Mouse (Mus musculus) forebrain, embryonic 14.5 days (tissue): ENCODE results near the gene Pnldc1. TPM values are rescaled to one million over a fixed set of nuclear protein-coding genes. Genes with fewer than 3 reads are reported as not detected.

Experiments used
- ATAC-seq: fragments of 200-750 bp; cut with Nextera tagmentation; 2 replicates; pipeline ENCODE4 v1.8.0; 2017; ENCODE audit warnings: mild to moderate bottlenecking, moderate library complexity
- DNase-seq: peaks from one replicate; pipeline ENCODE4 v3.0.0-alpha.2; 2015; ENCODE audit warnings: low spot score
- H3K27ac ChIP-seq: fragments of 300-500 bp; sonication (generic); 2 replicates; pipeline ENCODE4 v1.5.1; 2014; ENCODE audit warnings: low read depth, mild to moderate bottlenecking, control low read depth, low read length, moderate library complexity
- H3K27me3 ChIP-seq: fragments of 300-500 bp; sonication (generic); replicated peaks from 2 replicates; pipeline ENCODE4 v1.6.1; 2014; ENCODE audit warnings: low read length, control low read depth, mixed read lengths; ENCODE audit not compliant: control insufficient read depth, insufficient read depth
- H3K36me3 ChIP-seq: fragments of 300-500 bp; sonication (generic); 2 replicates; pipeline ENCODE4 v1.6.1; 2014; ENCODE audit warnings: low read length, control low read depth; ENCODE audit not compliant: control insufficient read depth, insufficient read depth
- H3K4me1 ChIP-seq: fragments of 300-500 bp; sonication (generic); 2 replicates; pipeline ENCODE4 v1.6.1; 2014; ENCODE audit warnings: antibody characterized with exemption, low read length, control low read depth; ENCODE audit not compliant: control insufficient read depth, insufficient read depth
- H3K4me2 ChIP-seq: fragments of 300-500 bp; sonication (generic); 2 replicates; pipeline ENCODE4 v1.6.1; 2014; ENCODE audit warnings: mild to moderate bottlenecking, control low read depth, low read length
- H3K4me3 ChIP-seq: fragments of 300-500 bp; sonication (generic); 2 replicates; pipeline ENCODE4 v1.5.1; 2014; ENCODE audit warnings: low read depth, low read length, control low read depth
- H3K9ac ChIP-seq: fragments of 300-500 bp; sonication (generic); 2 replicates; pipeline ENCODE4 v1.6.1; 2014; ENCODE audit warnings: mild to moderate bottlenecking, low read length, control low read depth, moderate library complexity
- H3K9me3 ChIP-seq: fragments of 300-500 bp; sonication (generic); replicated peaks from 2 replicates; pipeline ENCODE4 v1.6.1; 2016; ENCODE audit warnings: low read length, control low read depth, mixed read lengths; ENCODE audit not compliant: control insufficient read depth
- WGBS: fragments of 180-500 bp; shearing (Covaris S2); extraction: QIAGEN DNeasy Blood & Tissue Kit; methylation state at CpG from one replicate; pipeline ENCODE4 v1.1.7; 2014; 5-methylcytosine and 5-hydroxymethylcytosine counted together
- polyA plus RNA-seq: library from polyadenylated mRNA; unstranded; fragments of >200 nt; fragmentation: Nextera tagmentation; extraction: Ambion mirVana; gene quantifications from 2 replicates; pipeline ENCODE4 v1.2.1, GENCODE M21; 2014

Pnldc1 gene
- polyA plus RNA-seq, 1 experiment from 2014 or later = 2.2 TPM

- no peak overlapping the region for H3K4me3 ChIP-seq
- DNase-seq (no peak), ATAC-seq (no peak)
- no peaks in the 10 kb centered on the region for H3K27me3 ChIP-seq
- no peaks in the 10 kb centered on the region for H3K36me3 ChIP-seq
- 58% methylated on average over 3 of the region's 3 CpGs for WGBS
- H3K4me1 ChIP-seq = no peaks in the 10 kb centered on the region
- no peak overlapping the region for H3K4me2 ChIP-seq
- H3K9me3 ChIP-seq = no peaks in the 10 kb centered on the region
- H3K27ac ChIP-seq = no peak overlapping the region
- no peak overlapping the region for H3K9ac ChIP-seq
Measured at GRCm38 (mm10) chr17:12857395-12857794, 52.6 kb downstream of the Pnldc1 start.

DNA sequence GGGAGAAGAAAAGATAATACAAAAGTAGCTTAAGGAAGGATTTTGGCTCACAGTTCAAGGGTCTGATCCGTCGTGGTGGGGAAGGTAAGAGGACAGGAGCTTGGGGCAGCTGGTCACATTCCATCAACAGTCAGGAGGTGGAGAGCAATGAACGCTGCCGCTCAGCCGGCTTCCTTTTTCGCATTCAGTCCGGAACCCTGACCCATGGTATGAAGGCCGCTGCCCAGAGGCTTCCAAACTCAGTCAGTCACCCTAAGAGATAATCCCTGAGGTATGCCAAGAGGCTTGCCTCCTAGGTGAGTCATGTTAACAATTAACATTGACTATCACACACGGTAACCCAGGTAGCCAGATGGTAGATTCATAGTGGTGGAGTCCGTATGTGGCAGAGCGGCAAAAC lies 55.6 kb downstream of the Pnldc1 start:
- Histone ChIP-seq H3K9ac (no peak overlapping the region), H3K4me3 (no peak overlapping the region), H3K4me1 (no peaks in the 10 kb centered on the region), H3K4me2 (no peak overlapping the region), H3K27ac (no peak overlapping the region), H3K9me3 (no peaks in the 10 kb centered on the region), H3K27me3 (no peaks in the 10 kb centered on the region), H3K36me3 (no peaks in the 10 kb centered on the region)
- no peak for ATAC-seq
- no peak for DNase-seq
- WGBS = 94% methylated on average over 11 of the region's 11 CpGs

DNA sequence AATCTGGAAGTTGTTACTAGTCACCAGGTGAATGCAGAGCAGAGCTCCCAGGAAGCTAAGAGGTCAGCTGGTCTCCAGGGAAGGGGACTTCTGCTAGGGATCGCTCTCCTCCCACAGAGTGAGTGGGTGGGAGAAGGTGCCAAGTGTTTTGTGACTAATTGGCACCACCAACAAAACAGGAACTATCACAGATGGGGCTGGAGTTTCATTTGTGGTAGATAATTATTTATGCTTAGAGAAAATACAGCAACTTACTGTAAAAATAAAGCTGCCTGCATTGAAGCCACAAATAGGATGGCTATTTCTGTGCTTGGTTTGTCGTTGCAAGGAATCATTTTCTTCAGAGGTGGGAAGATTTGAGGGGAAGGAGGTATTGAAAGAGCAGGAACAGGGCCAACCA lies 56.2 kb downstream of the Pnldc1 start:
- Histone ChIP-seq H3K9ac (no peak overlapping the region), H3K4me2 (no peak overlapping the region), H3K9me3 (no peaks in the 10 kb centered on the region), H3K4me3 (no peak overlapping the region), H3K27me3 (no peaks in the 10 kb centered on the region), H3K27ac (no peak overlapping the region), H3K36me3 (no peaks in the 10 kb centered on the region), H3K4me1 (no peaks in the 10 kb centered on the region)
- DNase-seq (no peak), ATAC-seq (no peak)
- WGBS = 76% methylated on average over 2 of the region's 2 CpGs

DNA sequence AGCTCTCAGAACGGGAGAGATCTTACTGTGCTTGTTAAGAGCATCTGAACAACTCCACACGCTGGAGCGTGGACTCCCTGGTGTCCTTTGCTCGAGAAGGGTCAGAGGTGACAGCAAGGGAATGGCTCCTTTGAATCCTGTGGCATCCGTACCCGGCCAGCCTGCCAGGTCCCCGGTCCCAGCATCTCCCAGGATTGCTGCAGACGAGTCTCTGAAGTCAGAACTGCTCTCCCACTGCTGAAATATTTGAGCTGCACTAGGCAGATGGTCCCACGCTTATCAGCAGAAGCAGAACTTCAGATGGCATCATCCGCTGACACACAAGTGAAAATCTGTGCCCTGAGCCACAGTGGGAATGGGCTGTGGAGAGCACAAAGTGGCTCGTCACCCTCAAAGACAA lies 58.3 kb downstream of the Pnldc1 start:
- H3K4me2 ChIP-seq = no peak overlapping the region
- H3K9me3 ChIP-seq = no peaks in the 10 kb centered on the region
- H3K4me1 ChIP-seq = no peaks in the 10 kb centered on the region
- H3K9ac ChIP-seq = no peak overlapping the region
- H3K36me3 ChIP-seq = no peaks in the 10 kb centered on the region
- 69% methylated on average over 11 of the region's 11 CpGs for WGBS
- no peak overlapping the region for H3K27ac ChIP-seq
- no peak for ATAC-seq
- DNase-seq = no peak
- H3K4me3 ChIP-seq = no peak overlapping the region
- no peaks in the 10 kb centered on the region for H3K27me3 ChIP-seq

DNA sequence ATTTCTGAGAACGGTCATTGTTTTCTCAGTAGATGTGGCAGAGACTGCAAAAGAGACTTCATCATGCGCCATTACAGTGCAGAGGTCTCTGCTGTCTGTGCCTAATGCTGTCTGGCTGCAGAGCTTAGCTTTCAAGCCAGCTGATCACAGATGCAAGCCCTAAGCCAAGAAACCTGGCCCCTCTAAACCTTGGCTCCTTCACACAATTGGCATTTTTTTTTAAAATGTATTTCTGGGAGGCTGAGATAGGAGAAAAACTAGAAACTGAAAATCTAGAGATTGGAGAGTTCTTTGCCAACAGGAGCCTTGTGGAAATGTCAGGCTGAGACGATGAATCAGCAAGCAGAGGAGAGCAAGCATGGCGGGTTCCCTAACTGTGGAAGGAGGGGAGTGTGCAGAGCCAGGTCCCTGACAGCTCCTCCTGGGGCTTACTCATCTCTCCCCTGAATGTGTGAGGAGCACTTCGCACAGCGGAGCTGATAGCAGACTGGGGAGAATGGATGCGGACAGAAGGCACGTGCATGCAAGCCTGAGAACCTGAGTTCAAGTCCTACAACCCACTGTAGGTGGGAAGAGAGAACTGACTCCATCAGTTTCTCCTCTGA lies 60.1 kb downstream of the Pnldc1 start:
- peak; percentile 51 for DNase-seq

DNA sequence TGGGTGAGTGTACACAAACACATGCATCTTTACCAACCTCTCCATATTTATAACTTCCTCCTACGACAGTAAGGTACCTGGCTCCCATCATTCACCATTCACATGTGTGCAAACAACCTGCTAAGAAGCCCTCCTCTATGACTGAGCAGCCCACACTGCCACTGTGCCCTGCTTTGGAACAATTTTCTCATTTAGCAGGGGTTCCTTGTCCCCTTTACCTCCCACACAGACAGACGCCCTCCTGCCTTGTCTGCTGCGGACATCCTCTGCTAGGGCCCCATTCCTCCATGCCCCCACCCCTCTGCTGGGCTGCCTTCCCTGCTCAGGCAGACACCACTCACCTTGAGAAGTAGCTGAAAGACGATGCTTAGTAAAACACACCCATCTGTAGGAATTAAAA lies 62.3 kb downstream of the Pnldc1 start:
- Histone ChIP-seq H3K4me1 (no peaks in the 10 kb centered on the region), H3K4me3 (no peak overlapping the region), H3K36me3 (no peaks in the 10 kb centered on the region), H3K4me2 (no peak overlapping the region), H3K9me3 (no peaks in the 10 kb centered on the region), H3K27ac (no peak overlapping the region), H3K27me3 (no peaks in the 10 kb centered on the region), H3K9ac (no peak overlapping the region)
- no peak for DNase-seq
- WGBS = 64% methylated on average over 4 of the region's 4 CpGs
- ATAC-seq = no peak

More for the DNA sequence above, 60.1 kb downstream of the Pnldc1 start:
- H3K4me3 ChIP-seq = no peak overlapping the region
- H3K9ac ChIP-seq = no peak overlapping the region
- no peak for ATAC-seq
- H3K4me1 ChIP-seq = no peaks in the 10 kb centered on the region
- H3K27me3 ChIP-seq = no peaks in the 10 kb centered on the region
- no peaks in the 10 kb centered on the region for H3K36me3 ChIP-seq
- no peak overlapping the region for H3K4me2 ChIP-seq
- WGBS = 77% methylated on average over 8 of the region's 8 CpGs
- H3K9me3 ChIP-seq = no peaks in the 10 kb centered on the region
- no peak overlapping the region for H3K27ac ChIP-seq

GRCm38 (mm10) chr17:12846474-12846873 lies 63.6 kb downstream of the Pnldc1 start:
- 75% methylated on average over 5 of the region's 5 CpGs for WGBS
- ATAC-seq = no peak
- no peak overlapping the region for H3K9ac ChIP-seq
- H3K27me3 ChIP-seq = no peaks in the 10 kb centered on the region
- no peak overlapping the region for H3K4me3 ChIP-seq
- no peaks in the 10 kb centered on the region for H3K4me1 ChIP-seq
- no peak overlapping the region for H3K27ac ChIP-seq
- no peak for DNase-seq
- H3K9me3 ChIP-seq = no peaks in the 10 kb centered on the region
- no peaks in the 10 kb centered on the region for H3K36me3 ChIP-seq
- no peak overlapping the region for H3K4me2 ChIP-seq

DNA sequence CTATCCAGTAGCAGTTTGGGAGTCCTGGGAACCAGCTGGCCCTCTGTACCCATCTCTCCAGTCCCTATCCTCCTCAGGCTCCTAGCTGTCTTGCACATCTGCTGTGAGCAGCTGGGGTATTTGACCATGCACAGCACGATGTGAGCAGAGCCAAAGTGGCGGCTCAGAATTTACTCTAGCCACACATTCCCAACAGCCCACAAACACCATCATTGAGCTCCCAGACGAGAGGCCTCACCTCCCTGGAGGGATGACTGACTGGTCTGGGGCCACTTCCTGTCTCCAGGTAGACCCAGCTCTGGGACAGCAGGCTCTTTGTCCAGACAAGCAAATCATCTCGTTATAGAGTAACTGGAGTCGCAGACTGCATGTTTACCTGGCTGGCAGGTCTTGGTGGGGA lies 64.2 kb downstream of the Pnldc1 start:
- no peak overlapping the region for H3K27ac ChIP-seq
- H3K9me3 ChIP-seq = no peaks in the 10 kb centered on the region
- H3K4me2 ChIP-seq = no peak overlapping the region
- no peaks in the 10 kb centered on the region for H3K27me3 ChIP-seq
- no peaks in the 10 kb centered on the region for H3K4me1 ChIP-seq
- 46% methylated on average over 5 of the region's 5 CpGs for WGBS
- no peaks in the 10 kb centered on the region for H3K36me3 ChIP-seq
- H3K9ac ChIP-seq = no peak overlapping the region
- DNase-seq (no peak), ATAC-seq (no peak)
- H3K4me3 ChIP-seq = no peak overlapping the region

DNA sequence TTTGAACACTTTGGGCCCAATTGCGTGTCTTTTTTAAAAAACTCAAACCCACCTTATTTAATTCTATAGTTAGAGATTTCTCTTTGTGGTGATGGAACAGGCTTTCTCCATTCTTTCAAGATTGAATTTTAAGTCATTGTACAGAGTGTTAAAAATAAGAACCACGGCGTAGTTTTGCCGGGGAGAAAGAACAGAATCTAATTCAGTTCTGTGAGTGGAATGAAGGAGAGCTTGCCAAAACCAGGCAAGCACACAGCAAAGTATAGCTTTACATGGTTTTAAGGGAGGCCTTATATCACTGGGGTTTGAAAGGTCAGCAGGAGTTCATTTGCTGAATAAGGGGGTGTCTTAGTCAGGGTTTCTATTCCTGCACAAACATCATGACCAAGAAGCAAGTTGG lies 65.5 kb downstream of the Pnldc1 start:
- Histone ChIP-seq H3K9me3 (no peaks in the 10 kb centered on the region), H3K9ac (no peak overlapping the region), H3K4me2 (no peak overlapping the region), H3K36me3 (no peaks in the 10 kb centered on the region), H3K27me3 (no peaks in the 10 kb centered on the region), H3K27ac (no peak overlapping the region), H3K4me1 (no peaks in the 10 kb centered on the region), H3K4me3 (no peak overlapping the region)
- WGBS = 95% methylated on average over 4 of the region's 4 CpGs
- DNase-seq (no peak), ATAC-seq (no peak)
